8 mouse cellular contexts compared by ENCODE assay signal in genomic region chr11:95520456-95521072, GRCm38 (mm10). TPM values are rescaled to one million over a fixed set of nuclear protein-coding genes. Genes with fewer than 3 reads are reported as not detected.
A peak's percentile ranks its signal among the peaks of the same experiment; 100 is the strongest.
DNase-seq lines count a peak whose midpoint lies in the region; ATAC-seq lines count a peak whose summit lies in the region.

No protein-coding gene starts in this region.

- H3K27ac ChIP-seq in hindbrain, embryonic 13.5 days, result peak overlapping the region; percentile 58; the same call in 1 of the 2 replicates

- H3K4me2 ChIP-seq in hindbrain, embryonic 13.5 days, result peak overlapping the region; percentile 48

- H3K4me1 ChIP-seq in hindbrain, embryonic 13.5 days (replicated peaks), result peaks cover 30% of the 10 kb centered on the region

- H3K9ac ChIP-seq in hindbrain, embryonic 13.5 days, result peak overlapping the region; percentile 56

- peaks cover 24% of the 10 kb centered on the region for H3K27me3 ChIP-seq in hindbrain, embryonic 13.5 days

- no peaks in the 10 kb centered on the region for H3K36me3 ChIP-seq in hindbrain, embryonic 13.5 days

- ATAC-seq in hindbrain, embryonic 13.5 days (ENCODE audit: low FRiP score), result peak; percentile 59

- peak; percentile 93 for DNase-seq in NIH3T3 (ENCODE audit: low read depth)
- peak; percentile 91 for DNase-seq in cerebellum, adult 9-11 months
- peak; percentile 68 to 84 for DNase-seq in frontal cortex, postnatal 14 days (ENCODE audit: low spot score in 2 of 2)
- peak; percentile 86 to 92 for DNase-seq in layer of hippocampus, postnatal 25 days (ENCODE audit: extremely low spot score in 1 of 2, low spot score in 1 of 2)
- DNase-seq in lung, postnatal 14 days, result peak; percentile 93
- peak; percentile 86 for DNase-seq in ovary, postnatal 36 days (ENCODE audit: low spot score)
- peak; percentile 93 for DNase-seq in thymus, postnatal 14 days

- 5% methylated on average over 27 of the region's 27 CpGs for WGBS in hindbrain, embryonic 13.5 days

- H3K4me3 ChIP-seq in hindbrain, embryonic 13.5 days, result peak overlapping the region; percentile 11; the same call in 1 of the 2 replicates

- no peaks in the 10 kb centered on the region for H3K9me3 ChIP-seq in hindbrain, embryonic 13.5 days

RNA-seq across cellular contexts. Expression of gene Nxph3, which starts 6.2 kb away (rescaled TPM):
- polyA plus RNA-seq in hindbrain, embryonic 13.5 days (2015; fragmentation: Nextera tagmentation; extraction: Ambion mirVana), result 0.69 and 0.91 TPM in 2 replicates
- 10 to 100 TPM; 18.7 to 19.2 TPM for total RNA-seq in layer of hippocampus, postnatal 25 days (2021)

Comparison
In these comparisons a context has a peak if more than half of its experiments do, and no peak if none do; other contexts are left out.
1. Peak in every context shown above with its lines: DNase-seq, ATAC-seq, H3K4me3 ChIP-seq and H3K27ac ChIP-seq.